7 mouse cellular contexts compared by ENCODE assay signal in the genomic region with DNA sequence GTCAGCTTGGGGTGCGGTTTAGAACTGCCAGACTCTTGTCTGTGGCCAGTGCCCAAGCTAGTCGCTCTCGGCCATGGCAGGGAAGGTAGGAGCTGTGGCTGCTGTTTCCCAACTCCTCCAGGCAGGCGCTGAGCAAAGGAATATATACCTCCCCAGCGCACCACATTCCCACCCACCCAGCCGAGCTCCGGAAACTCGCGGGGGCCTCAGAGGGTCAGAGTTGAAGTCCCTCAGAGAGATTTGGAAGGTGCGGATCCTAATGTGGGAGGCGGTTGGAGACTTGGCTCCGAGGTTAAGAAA. TPM values are rescaled to one million over a fixed set of nuclear protein-coding genes. Genes with fewer than 3 reads are reported as not detected.
DNase-seq lines count a peak whose midpoint lies in the region; ATAC-seq and TF ChIP-seq lines count a peak whose summit lies in the region.

No protein-coding gene starts in this region.

- no peak; the same call in 1 of the 2 replicates for ATAC-seq in lung, embryonic 14.5 days (ENCODE audit: insufficient read depth)
- ATAC-seq in intestine, postnatal 0 days: no peak
- no peak for ATAC-seq in neural tube, embryonic 15.5 days (ENCODE audit: low FRiP score)

- no peaks in the 10 kb centered on the region for H3K27me3 ChIP-seq in lung, embryonic 14.5 days (ENCODE audit: insufficient read depth, low read length)
- peaks cover 6% of the 10 kb centered on the region; the same call in 1 of the 2 replicates for H3K27me3 ChIP-seq in forebrain, embryonic 10.5 days (ENCODE audit: poor library complexity, severe bottlenecking)
- no peaks in the 10 kb centered on the region for H3K27me3 ChIP-seq in intestine, postnatal 0 days (replicated peaks; ENCODE audit: control insufficient read depth, insufficient read depth, low read length)
- H3K27me3 ChIP-seq in neural tube, embryonic 15.5 days (replicated peaks): no peaks in the 10 kb centered on the region

- peak overlapping the region; percentile 49 for H3K4me3 ChIP-seq in lung, embryonic 14.5 days (ENCODE audit: low read depth, low read length)
- H3K4me3 ChIP-seq in forebrain, embryonic 10.5 days: peak overlapping the region; percentile 61
- peak overlapping the region; percentile 44 for H3K4me3 ChIP-seq in intestine, postnatal 0 days (ENCODE audit: low read depth, low read length)
- H3K4me3 ChIP-seq in neural tube, embryonic 15.5 days (replicated peaks): peak overlapping the region; percentile 62

- peak overlapping the region; percentile 76 for H3K4me2 ChIP-seq in lung, embryonic 14.5 days
- H3K4me2 ChIP-seq in intestine, postnatal 0 days (replicated peaks; ENCODE audit: low read depth): peak overlapping the region; percentile 82
- H3K4me2 ChIP-seq in neural tube, embryonic 15.5 days: peak overlapping the region; percentile 91

- H3K27ac ChIP-seq in lung, embryonic 14.5 days (ENCODE audit: low read depth): no peak overlapping the region
- H3K27ac ChIP-seq in forebrain, embryonic 10.5 days: peak overlapping the region; percentile 82
- no peak overlapping the region for H3K27ac ChIP-seq in intestine, postnatal 0 days (ENCODE audit: low read depth, low read length)
- no peak overlapping the region for H3K27ac ChIP-seq in neural tube, embryonic 15.5 days (replicated peaks)

- H3K9me3 ChIP-seq in lung, embryonic 14.5 days (ENCODE audit: low read depth, low read length): no peaks in the 10 kb centered on the region
- no peaks in the 10 kb centered on the region for H3K9me3 ChIP-seq in forebrain, embryonic 10.5 days
- no peaks in the 10 kb centered on the region for H3K9me3 ChIP-seq in intestine, postnatal 0 days (ENCODE audit: control insufficient read depth)
- H3K9me3 ChIP-seq in neural tube, embryonic 15.5 days (replicated peaks): no peaks in the 10 kb centered on the region

- H3K36me3 ChIP-seq in lung, embryonic 14.5 days (ENCODE audit: insufficient read depth): no peaks in the 10 kb centered on the region
- no peaks in the 10 kb centered on the region for H3K36me3 ChIP-seq in forebrain, embryonic 10.5 days (replicated peaks)
- H3K36me3 ChIP-seq in intestine, postnatal 0 days (ENCODE audit: control insufficient read depth, insufficient read depth): no peaks in the 10 kb centered on the region
- no peaks in the 10 kb centered on the region for H3K36me3 ChIP-seq in neural tube, embryonic 15.5 days

- DNase-seq in lung, embryonic 14.5 days: no peak
- no peak for DNase-seq in lung, postnatal 14 days
- no peak for DNase-seq in forebrain, embryonic 10.5 days (ENCODE audit: extremely low spot score, low spot score)
- no peak for DNase-seq in retina, embryonic 14.5 days (ENCODE audit: low spot score)
- DNase-seq in urinary bladder, adult 18-20 months (ENCODE audit: low spot score in 2 of 2): no peak

- H3K4me1 ChIP-seq in lung, embryonic 14.5 days (ENCODE audit: insufficient read depth): no peaks in the 10 kb centered on the region
- peaks cover 15% of the 10 kb centered on the region for H3K4me1 ChIP-seq in forebrain, embryonic 10.5 days
- no peaks in the 10 kb centered on the region for H3K4me1 ChIP-seq in intestine, postnatal 0 days (replicated peaks; ENCODE audit: control insufficient read depth, insufficient read depth, low read length)
- peaks cover 10% of the 10 kb centered on the region for H3K4me1 ChIP-seq in neural tube, embryonic 15.5 days

- 16% methylated on average over 12 of the region's 12 CpGs for WGBS in lung, embryonic 14.5 days
- 24% methylated on average over 12 of the region's 12 CpGs for WGBS in forebrain, embryonic 10.5 days
- WGBS in intestine, postnatal 0 days: 16% methylated on average over 12 of the region's 12 CpGs
- 21% methylated on average over 12 of the region's 12 CpGs for WGBS in neural tube, embryonic 15.5 days

- peak overlapping the region; percentile 36; the same call in 1 of the 2 replicates for H3K9ac ChIP-seq in lung, embryonic 14.5 days
- H3K9ac ChIP-seq in intestine, postnatal 0 days (ENCODE audit: low read depth, low read length): no peak overlapping the region
- peak overlapping the region; percentile 65 for H3K9ac ChIP-seq in neural tube, embryonic 15.5 days (replicated peaks)

- TF ChIP-seq CTCF in lung, embryonic 14.5 days (IDR thresholded peaks at IDR 0.05; ENCODE audit: low read depth): no peak
- TF ChIP-seq CTCF in intestine, postnatal 0 days (IDR thresholded peaks at IDR 0.05; ENCODE audit: low read depth): no peak

RNA-seq across cellular contexts. Expression of a gene that starts 8.9 kb away (rescaled TPM):
- polyA plus RNA-seq in lung, embryonic 14.5 days (2014; fragmentation: Nextera tagmentation; extraction: Ambion mirVana): not detected in 2 replicates
- polyA plus RNA-seq in forebrain, embryonic 10.5 days (2016; fragmentation: Nextera tagmentation; extraction: Ambion mirVana): not detected in 2 replicates
- not detected in 2 replicates for polyA plus RNA-seq in intestine, postnatal 0 days (2015; fragmentation: Nextera tagmentation; extraction: Ambion mirVana)
- not detected in 2 replicates for polyA plus RNA-seq in neural tube, embryonic 15.5 days (2015; fragmentation: Nextera tagmentation; extraction: Ambion mirVana)
